Mouse (Mus musculus): Measurements from ENCODE around the gene Slc37a4.

DNA sequence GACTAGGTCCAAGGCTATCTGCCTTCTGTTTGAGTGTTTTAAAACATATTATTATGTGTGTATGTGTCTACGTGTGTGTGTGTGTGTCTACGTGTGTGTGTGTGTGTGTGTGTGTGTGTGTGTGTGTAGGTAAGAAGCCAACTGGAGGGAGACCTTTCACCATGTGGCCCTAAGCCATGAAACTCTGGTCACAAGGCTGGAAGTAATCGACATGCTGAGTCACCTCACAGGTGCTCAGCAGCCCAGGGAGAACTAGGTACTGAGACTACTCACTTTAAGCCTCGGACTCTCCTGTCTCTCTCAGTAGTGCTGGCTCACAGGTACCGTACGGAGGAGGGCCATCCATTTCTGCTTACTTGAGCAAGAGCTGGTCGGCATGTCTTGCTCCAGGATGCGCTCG lies 49.5 kb upstream of the Slc37a4 start:
- TF ChIP-seq CTCF (conservative IDR thresholded peaks at IDR 0.05; ENCODE audit: insufficient read depth, insufficient read length, low read depth, low read length) (no peak), POLR2A (IDR thresholded peaks at IDR 0.05; ENCODE audit: low read depth, low read length) (no peak)
